Comparison of ENCODE assay signal across 18 mouse cellular contexts in the genomic region with DNA sequence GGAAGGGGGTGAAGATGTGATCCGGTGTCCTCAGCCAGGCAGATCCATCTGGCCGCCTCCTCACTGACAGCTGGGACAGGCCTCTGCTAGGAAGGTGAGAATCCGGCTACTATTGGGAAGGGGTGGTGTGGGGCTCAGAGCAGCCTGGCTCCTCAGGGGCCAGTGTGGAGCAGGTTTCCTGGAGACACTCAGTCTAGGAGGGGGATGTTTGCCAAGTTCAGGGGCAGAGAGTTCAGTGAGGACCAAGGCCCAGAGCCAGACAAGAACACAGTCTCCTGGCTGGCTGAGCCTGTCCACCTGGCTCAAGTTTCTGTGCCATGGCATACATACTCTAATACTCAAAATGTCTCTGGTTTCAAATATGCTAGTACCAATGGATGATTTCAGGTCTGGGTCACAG. TPM values are rescaled to one million over a fixed set of nuclear protein-coding genes. Genes with fewer than 3 reads are reported as not detected.
DNase-seq lines count a peak whose midpoint lies in the region; ATAC-seq lines count a peak whose summit lies in the region.
"Had no signal": no experiment of that assay in that cellular context is flagged by ENCODE, and none has a peak within 500 bp of the region (broad histone marks: within the 10 kb centered on the region; RNA-seq: fewer than 3 reads in every experiment).

No protein-coding gene starts in this region.

- DNase-seq in gastrocnemius, adult 18-20 months (ENCODE audit: low spot score): peak; percentile 62
- no peak for DNase-seq in gastrocnemius, postnatal 10 days
- DNase-seq in brain, adult 2 months (ENCODE audit: low read depth, low spot score): peak; percentile 70
- peak; percentile 61 for DNase-seq in cerebellum, adult 8-10 months
- DNase-seq in cerebellum, postnatal 25 days: peak; percentile 64 to 73
- no peak for DNase-seq in yolk sac, embryonic 10.5 days (ENCODE audit: low spot score)
- DNase-seq: adrenal gland, postnatal 25 days; heart, adult 11 months; kidney, adult 8-10 months; kidney, postnatal 10 days; lung, embryonic 14.5 days; lung, postnatal 14 days; thymus, postnatal 4 days had no signal

- ATAC-seq in inflammation-experienced regulatory T-cells, adult 6 months: no peak
- ATAC-seq: CD4-positive, CD25-positive, alpha-beta regulatory T cell, adult 4 months; forebrain, embryonic 13.5 days; hindbrain, embryonic 16.5 days; intestine, embryonic 15.5 days had no signal

RNA-seq across cellular contexts. Expression of a gene that starts 10.5 kb away (rescaled TPM):
- total RNA-seq in gastrocnemius, adult 18-20 months (2021): 10 to 100 TPM; 18.6 to 21.4 TPM
- total RNA-seq in gastrocnemius, postnatal 10 days (2021): 10 to 100 TPM; 23.1 to 32.4 TPM
- polyA plus RNA-seq in inflammation-experienced regulatory T-cells, adult 6 months (2017; shearing (Covaris generic)): 10 to 100 TPM; 29.0 to 58.0 (median 41.3) TPM

RNA-seq across cellular contexts. Expression of a gene that starts 20.5 kb away (rescaled TPM):
- 10 to 100 TPM; 40.4 to 41.1 TPM for total RNA-seq in gastrocnemius, adult 18-20 months (2021)
- 10 to 100 TPM; 16.0 to 16.3 TPM for total RNA-seq in gastrocnemius, postnatal 10 days (2021)
- polyA plus RNA-seq in inflammation-experienced regulatory T-cells, adult 6 months (2017; shearing (Covaris generic)): 1 to 10 TPM; 1.7 to 5.6 (median 2.0) TPM

RNA-seq across cellular contexts. Expression of a gene that starts 35.4 kb away (rescaled TPM):
- total RNA-seq in gastrocnemius, adult 18-20 months (2021): 1 to 10 TPM; 6.5 to 8.9 TPM
- total RNA-seq in gastrocnemius, postnatal 10 days (2021): 10 to 100 TPM in 1 of 2 experiments, 1 to 10 TPM in 1; 5.4 to 10.0 TPM
- 10 to 100 TPM; 39.3 to 53.6 (median 44.9) TPM for polyA plus RNA-seq in inflammation-experienced regulatory T-cells, adult 6 months (2017; shearing (Covaris generic))

Comparison
In these comparisons a context has a peak if more than half of its experiments do, and no peak if none do; other contexts are left out.
1. DNase-seq: peak in gastrocnemius, adult 18-20 months (single experiment), brain, adult 2 months (single experiment), cerebellum, adult 8-10 months (single experiment) and cerebellum, postnatal 25 days (2 of 2); none in gastrocnemius, postnatal 10 days (single experiment) and yolk sac, embryonic 10.5 days (single experiment).